Mouse (Mus musculus): ENCODE data around the gene Abcd3. TPM values are rescaled to one million over a fixed set of nuclear protein-coding genes. Genes with fewer than 3 reads are reported as not detected.

Gene Abcd3
- total and polyA plus RNA-seq, 3 experiments = 14.8 to 61.4 (median 29.9) TPM

GRCm38 (mm10) chr3:121819693-121820200 lies 4.6 kb upstream of the Abcd3 start (continued):
- TF ChIP-seq MAFK (IDR thresholded peaks at IDR 0.05; ENCODE audit: borderline replicate concordance, low read depth, low read length) (no peak), GATA1 (IDR thresholded peaks at IDR 0.05; ENCODE audit: low read depth, low read length) (peak; percentile 74)

- Histone ChIP-seq H3K4me3 (ENCODE audit: control insufficient read depth in 1 of 2, insufficient read depth in 1 of 2, low read depth in 2 of 2, low read length in 2 of 2) (peak overlapping the region; percentile 35 to 52), H3K79me2 (ENCODE audit: control insufficient read depth, insufficient read depth, low read length, poor library complexity) (peaks cover 4% of the 10 kb centered on the region; the same call in 1 of the 2 replicates), H3K27ac (ENCODE audit: control insufficient read depth, low read depth, low read length) (peak overlapping the region; percentile 88), H3K9ac (ENCODE audit: control insufficient read depth, low read depth, low read length, poor library complexity, severe bottlenecking) (peak overlapping the region; percentile 21), H3K4me1 (ENCODE audit: control insufficient read depth in 1 of 2, insufficient read depth in 2 of 2, low read length in 2 of 2) (peaks cover 3 to 18% of the 10 kb centered on the region in 2 experiments), H3K27me3 (ENCODE audit: control insufficient read depth in 1 of 2, insufficient read depth in 2 of 2, low read length in 2 of 2) (no peaks in the 10 kb centered on the region), H3K9me3 (replicated peaks; ENCODE audit: insufficient read depth, low read length) (no peaks in the 10 kb centered on the region), H3K36me3 (ENCODE audit: control insufficient read depth in 1 of 2, insufficient read depth in 2 of 2, low read length in 2 of 2) (peaks cover 0 to 10% of the 10 kb centered on the region in 2 experiments; a peak in 2 of 4 replicates)
- DNase-seq (ENCODE audit: low read depth, low spot score) = peak; percentile 71
- TF ChIP-seq TCF12 (IDR thresholded peaks at IDR 0.05; ENCODE audit: low read depth, low read length) (peak; percentile 11; the same call in 1 of the 2 replicates), EP300 (IDR thresholded peaks at IDR 0.05; ENCODE audit: low read depth in 1 of 2, low read length in 2 of 2) (peak; percentile 18 to 32; a peak in 2 of 4 replicates), NELFE (IDR thresholded peaks at IDR 0.05; ENCODE audit: low read depth, low read length) (peak; percentile 7; the same call in 1 of the 2 replicates), NRF1 (IDR thresholded peaks at IDR 0.05; ENCODE audit: insufficient read depth, low read depth, low read length, poor library complexity, severe bottlenecking) (no peak), RCOR1 (IDR thresholded peaks at IDR 0.05; ENCODE audit: low read depth, low read length) (peak; percentile 37; the same call in 1 of the 2 replicates), TAL1 (IDR thresholded peaks at IDR 0.05; ENCODE audit: low read length) (0 out of 2 replicates have a peak, but pooled peaks have one; percentile 9), MAZ (IDR thresholded peaks at IDR 0.05; ENCODE audit: low read depth, low read length) (0 out of 2 replicates have a peak, but pooled peaks have one; percentile 43), USF1 (IDR thresholded peaks at IDR 0.05; ENCODE audit: low read depth, low read length) (0 out of 2 replicates have a peak, but pooled peaks have one; percentile 3), MAX (IDR thresholded peaks at IDR 0.05; ENCODE audit: low read length) (peak; percentile 57; the same call in 1 of the 2 replicates), MEF2A (IDR thresholded peaks at IDR 0.05; ENCODE audit: extremely low read depth, insufficient replicate concordance, low read depth, low read length, poor library complexity, severe bottlenecking) (no peak), GATA1 (IDR thresholded peaks at IDR 0.05; ENCODE audit: low read depth, low read length) (0 out of 2 replicates have a peak, but pooled peaks have one; percentile 33), MXI1 (IDR thresholded peaks at IDR 0.05; ENCODE audit: low read depth, low read length) (peak; percentile 75), POLR2AphosphoS2 (IDR thresholded peaks at IDR 0.05; ENCODE audit: low read length) (no peak), KAT2A (conservative IDR thresholded peaks at IDR 0.05; ENCODE audit: low read depth, low read length) (no peak), SIN3A (IDR thresholded peaks at IDR 0.05; ENCODE audit: low read length) (peak; percentile 35)
Measured at GRCm38 (mm10) chr3:121818736-121819396, 3.8 kb upstream of the Abcd3 start.

Data from MEL (cell line).